In the genomic region with DNA sequence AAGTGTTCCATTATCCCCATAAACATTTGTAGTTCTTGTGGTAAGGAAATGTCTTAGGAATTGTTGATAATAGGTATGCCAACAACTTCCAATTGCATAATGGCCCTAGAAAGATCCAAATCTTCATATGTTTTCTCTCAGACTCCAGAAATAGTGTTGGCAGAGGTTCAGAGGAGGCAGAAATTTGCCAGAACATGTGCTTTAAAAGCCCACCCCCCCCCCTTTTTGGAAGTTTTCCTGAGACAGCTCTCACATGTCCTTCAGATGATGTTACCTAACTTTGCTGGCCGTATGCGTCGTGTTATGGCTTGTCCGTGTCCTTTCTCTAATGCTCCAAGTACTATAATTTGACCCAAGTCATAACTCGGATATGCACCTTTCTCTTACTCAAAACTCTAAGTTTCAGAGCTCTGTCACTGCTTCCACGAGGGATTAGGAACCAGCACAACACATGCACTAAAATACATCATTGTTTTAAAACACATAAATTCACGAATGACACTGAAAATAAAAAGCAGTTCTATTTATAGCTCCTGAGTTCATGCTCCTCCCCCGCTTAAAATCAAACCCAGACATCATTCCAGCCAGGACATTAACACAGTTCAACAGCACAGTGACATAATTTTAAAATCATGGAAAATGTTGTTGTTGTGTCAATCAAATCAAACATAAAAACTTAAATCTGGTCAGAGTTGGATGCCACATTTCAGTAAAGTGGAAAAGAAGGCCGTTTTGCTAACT, we compare ENCODE assay signal across 9 mouse cellular contexts.
DNase-seq lines count a peak whose midpoint lies in the region; ATAC-seq lines count a peak whose summit lies in the region.
"Had no signal": no experiment of that assay in that cellular context is flagged by ENCODE, and none has a peak within 500 bp of the region (broad histone marks: within the 10 kb centered on the region; RNA-seq: fewer than 3 reads in every experiment).

No protein-coding gene starts in this region.

- DNase-seq in heart, adult 8-10 months (ENCODE audit: low spot score) = peak; percentile 19
- peak; percentile 90 for DNase-seq in embryonic facial prominence, embryonic 14.5 days (ENCODE audit: low spot score)
- peak; percentile 69 for DNase-seq in lung, postnatal 14 days
- no peak for DNase-seq in left cerebral cortex, postnatal 10 days (ENCODE audit: extremely low spot score in 1 of 2, low spot score in 2 of 2)
- DNase-seq in spleen, postnatal 36 days (ENCODE audit: low spot score in 2 of 2) = no peak

- no peak overlapping the region for H3K9ac ChIP-seq in heart, embryonic 11.5 days (ENCODE audit: low read depth, low read length)
- no peak overlapping the region for H3K9ac ChIP-seq in embryonic facial prominence, embryonic 14.5 days (ENCODE audit: low read depth, low read length)
- no peak overlapping the region for H3K9ac ChIP-seq in heart, embryonic 15.5 days
- H3K9ac ChIP-seq: hindbrain, embryonic 14.5 days had no signal

- no peaks in the 10 kb centered on the region for H3K9me3 ChIP-seq in heart, embryonic 11.5 days (replicated peaks; ENCODE audit: control insufficient read depth, low read length)
- H3K9me3 ChIP-seq in embryonic facial prominence, embryonic 14.5 days (ENCODE audit: control insufficient read depth, low read length) = no peaks in the 10 kb centered on the region
- no peaks in the 10 kb centered on the region for H3K9me3 ChIP-seq in heart, embryonic 15.5 days (replicated peaks)

- WGBS in heart, embryonic 11.5 days (ENCODE audit: insufficient replicate concordance) = 79% methylated on average over 9 of the region's 9 CpGs
- 28% methylated on average over 9 of the region's 9 CpGs for WGBS in embryonic facial prominence, embryonic 14.5 days
- WGBS in heart, embryonic 15.5 days = 60% methylated on average over 9 of the region's 9 CpGs

- 0 out of 2 replicates have a peak, but pooled peaks cover 3% of the 10 kb centered on the region for H3K4me1 ChIP-seq in heart, embryonic 11.5 days (ENCODE audit: control insufficient read depth, insufficient read depth, low read length)
- H3K4me1 ChIP-seq in embryonic facial prominence, embryonic 14.5 days (ENCODE audit: control insufficient read depth, insufficient read depth, low read length) = peaks cover 15% of the 10 kb centered on the region; the same call in 1 of the 2 replicates
- 0 out of 2 replicates have a peak, but pooled peaks cover 6% of the 10 kb centered on the region for H3K4me1 ChIP-seq in heart, embryonic 15.5 days (replicated peaks)

- ATAC-seq in heart, embryonic 11.5 days (replicated peaks; ENCODE audit: insufficient number of reproducible peaks, low FRiP score, low TSS enrichment) = no peak
- ATAC-seq in embryonic facial prominence, embryonic 14.5 days (ENCODE audit: low read depth) = peak; percentile 75
- no peak for ATAC-seq in heart, embryonic 15.5 days (replicated peaks; ENCODE audit: insufficient number of reproducible peaks, insufficient read depth, low FRiP score, low read depth)
- no peak for ATAC-seq in megakaryocyte-erythroid progenitor cell, adult 5-6 weeks (replicated peaks; ENCODE audit: low FRiP score, low TSS enrichment, poor library complexity, severe bottlenecking)

- no peaks in the 10 kb centered on the region for H3K27me3 ChIP-seq in heart, embryonic 11.5 days (ENCODE audit: control insufficient read depth, insufficient read depth, low read length)
- no peaks in the 10 kb centered on the region for H3K27me3 ChIP-seq in embryonic facial prominence, embryonic 14.5 days (replicated peaks; ENCODE audit: control insufficient read depth, insufficient read depth, low read length)
- H3K27me3 ChIP-seq in heart, embryonic 15.5 days = no peaks in the 10 kb centered on the region

- H3K36me3 ChIP-seq in heart, embryonic 11.5 days (ENCODE audit: control insufficient read depth, insufficient read depth, low read length) = no peaks in the 10 kb centered on the region
- no peaks in the 10 kb centered on the region for H3K36me3 ChIP-seq in embryonic facial prominence, embryonic 14.5 days (ENCODE audit: control insufficient read depth, insufficient read depth, low read length)
- H3K36me3 ChIP-seq in heart, embryonic 15.5 days = no peaks in the 10 kb centered on the region

- intact Hi-C loops in left cerebral cortex, postnatal 10 days (cut with DNase I) = no loop called here

- H3K4me3 ChIP-seq in heart, embryonic 11.5 days (ENCODE audit: low read depth, low read length) = no peak overlapping the region
- no peak overlapping the region for H3K4me3 ChIP-seq in embryonic facial prominence, embryonic 14.5 days (ENCODE audit: low read depth, low read length)
- H3K4me3 ChIP-seq in heart, embryonic 15.5 days = no peak overlapping the region

- H3K27ac ChIP-seq in heart, embryonic 11.5 days (ENCODE audit: low read depth, low read length) = no peak overlapping the region
- H3K27ac ChIP-seq in embryonic facial prominence, embryonic 14.5 days (replicated peaks; ENCODE audit: low read depth, low read length) = peak overlapping the region; percentile 83
- peak overlapping the region; percentile 32; the same call in 1 of the 2 replicates for H3K27ac ChIP-seq in heart, embryonic 15.5 days
- H3K27ac ChIP-seq: hindbrain, embryonic 14.5 days had no signal

- no peak overlapping the region for H3K4me2 ChIP-seq in heart, embryonic 11.5 days
- no peak overlapping the region for H3K4me2 ChIP-seq in embryonic facial prominence, embryonic 14.5 days (ENCODE audit: low read depth, low read length)
- no peak overlapping the region for H3K4me2 ChIP-seq in heart, embryonic 15.5 days
- H3K4me2 ChIP-seq: hindbrain, embryonic 14.5 days had no signal

Comparison
In these comparisons a context has a peak if more than half of its experiments do, and no peak if none do; other contexts are left out.
1. DNase-seq: peak in heart, adult 8-10 months (single experiment), embryonic facial prominence, embryonic 14.5 days (single experiment) and lung, postnatal 14 days (single experiment); none in left cerebral cortex, postnatal 10 days (0 of 2) and spleen, postnatal 36 days (0 of 2).